Mouse (Mus musculus) lung, embryonic 16.5 days (tissue): ENCODE results near the gene Dock3. TPM values are rescaled to one million over a fixed set of nuclear protein-coding genes. Genes with fewer than 3 reads are reported as not detected.
"Not testable (repeated sequence)": the region's sequence is repeated elsewhere in the genome, so short reads cannot be mapped to it uniquely, and the experiment has no call there.

Source experiments
- ATAC-seq: fragments of 200-750 bp; cut with Nextera tagmentation; 2 replicates; pipeline ENCODE4 v1.8.0; 2017; ENCODE audit warnings: low read depth, mild to moderate bottlenecking, moderate library complexity
- H3K27ac ChIP-seq: fragments of 300-500 bp; sonication (generic); 2 replicates; pipeline ENCODE4 v1.5.1; 2014; ENCODE audit warnings: mild to moderate bottlenecking, control low read depth, low read length
- H3K27me3 ChIP-seq: fragments of 300-500 bp; sonication (generic); 2 replicates; pipeline ENCODE4 v1.6.1; 2014; ENCODE audit warnings: low read depth, low read length, mixed read lengths; ENCODE audit not compliant: control insufficient read depth, insufficient read depth
- H3K36me3 ChIP-seq: fragments of 300-500 bp; sonication (generic); 2 replicates; pipeline ENCODE4 v1.6.1; 2014; ENCODE audit warnings: low read length; ENCODE audit not compliant: control insufficient read depth, insufficient read depth
- H3K4me1 ChIP-seq: fragments of 300-500 bp; sonication (generic); replicated peaks from 2 replicates; pipeline ENCODE4 v1.6.1; 2014; ENCODE audit warnings: low read length, mixed read lengths; ENCODE audit not compliant: control insufficient read depth, insufficient read depth
- H3K4me2 ChIP-seq: fragments of 300-500 bp; sonication (generic); 2 replicates; pipeline ENCODE4 v1.6.1; 2014; ENCODE audit warnings: low read depth, low read length, control low read depth
- H3K4me3 ChIP-seq: fragments of 300-500 bp; sonication (generic); 2 replicates; pipeline ENCODE4 v1.5.1; 2014; ENCODE audit warnings: mild to moderate bottlenecking, low read length, control low read depth
- H3K9ac ChIP-seq: fragments of 300-500 bp; sonication (generic); 2 replicates; pipeline ENCODE4 v1.6.1; 2014; ENCODE audit warnings: low read length, control low read depth
- H3K9me3 ChIP-seq: fragments of 300-500 bp; sonication (generic); 2 replicates; pipeline ENCODE4 v1.6.1; 2016; ENCODE audit warnings: low read length; ENCODE audit not compliant: control insufficient read depth
- WGBS: fragments of 180-500 bp; shearing (Covaris S2); extraction: QIAGEN DNeasy Blood & Tissue Kit; methylation state at CpG from one replicate; pipeline ENCODE4 v1.1.7; 2014; 5-methylcytosine and 5-hydroxymethylcytosine counted together
- polyA plus RNA-seq: library from polyadenylated mRNA; unstranded; fragments of >200 nt; fragmentation: Nextera tagmentation; extraction: Ambion mirVana; gene quantifications from 2 replicates; pipeline ENCODE4 v1.2.1, GENCODE M21; 2015

Gene Dock3
- polyA plus RNA-seq, 1 experiment from 2014 or later = 0.19 TPM

- no peak overlapping the region for H3K4me2 ChIP-seq
- H3K36me3 ChIP-seq = no peaks in the 10 kb centered on the region
- no peaks in the 10 kb centered on the region for H3K9me3 ChIP-seq
- H3K4me3 ChIP-seq = no peak overlapping the region
- no peak overlapping the region for H3K27ac ChIP-seq
- ATAC-seq = no peak
- no peak overlapping the region for H3K9ac ChIP-seq
- WGBS = 66% methylated on average over 6 of the region's 6 CpGs
- H3K4me1 ChIP-seq = no peaks in the 10 kb centered on the region
- H3K27me3 ChIP-seq = no peaks in the 10 kb centered on the region
These were observed 17.4 kb upstream of the Dock3 start for GRCm38 (mm10) chr9:107249154-107249553.

GRCm38 (mm10) chr9:107246170-107246569 is 14.5 kb upstream of the Dock3 start:
- no peaks in the 10 kb centered on the region for H3K27me3 ChIP-seq
- no peaks in the 10 kb centered on the region for H3K36me3 ChIP-seq
- no peak overlapping the region for H3K9ac ChIP-seq
- no peak for ATAC-seq
- H3K27ac ChIP-seq = no peak overlapping the region
- no peaks in the 10 kb centered on the region for H3K4me1 ChIP-seq
- 58% methylated on average over 4 of the region's 4 CpGs for WGBS
- no peak overlapping the region for H3K4me3 ChIP-seq
- H3K4me2 ChIP-seq = no peak overlapping the region
- no peaks in the 10 kb centered on the region for H3K9me3 ChIP-seq

- H3K4me1 ChIP-seq = no peaks in the 10 kb centered on the region
- no peak overlapping the region for H3K4me3 ChIP-seq
- H3K9me3 ChIP-seq = no peaks in the 10 kb centered on the region
- no peak overlapping the region for H3K4me2 ChIP-seq
- no peak overlapping the region for H3K27ac ChIP-seq
- ATAC-seq = no peak
- 78% methylated on average over 4 of the region's 4 CpGs for WGBS
- no peak overlapping the region for H3K9ac ChIP-seq
- no peaks in the 10 kb centered on the region for H3K27me3 ChIP-seq
- H3K36me3 ChIP-seq = no peaks in the 10 kb centered on the region
These were observed 13.6 kb upstream of the Dock3 start for GRCm38 (mm10) chr9:107245311-107245710.

- H3K9ac ChIP-seq = no peak overlapping the region
- peaks cover 6% of the 10 kb centered on the region for H3K4me1 ChIP-seq
- peaks cover 65% of the 10 kb centered on the region for H3K27me3 ChIP-seq
- no peak for ATAC-seq
- no peak overlapping the region for H3K4me2 ChIP-seq
- no peaks in the 10 kb centered on the region for H3K9me3 ChIP-seq
- no peak overlapping the region for H3K4me3 ChIP-seq
- no peak overlapping the region for H3K27ac ChIP-seq
- 62% methylated on average over 5 of the region's 5 CpGs for whole genome bisulfite sequencing
- H3K36me3 ChIP-seq = no peaks in the 10 kb centered on the region
These were observed 4.4 kb upstream of the Dock3 start for GRCm38 (mm10) chr9:107236151-107236550.

GRCm38 (mm10) chr9:107235261-107235660 is 3.6 kb upstream of the Dock3 start:
- Histone ChIP-seq H3K4me3 (no peak overlapping the region), H3K9me3 (no peaks in the 10 kb centered on the region), H3K36me3 (no peaks in the 10 kb centered on the region), H3K9ac (no peak overlapping the region), H3K27me3 (peaks cover 69% of the 10 kb centered on the region), H3K27ac (no peak overlapping the region), H3K4me1 (peaks cover 7% of the 10 kb centered on the region), H3K4me2 (no peak overlapping the region)
- 39% methylated on average over 5 of the region's 5 CpGs for WGBS
- ATAC-seq = no peak

GRCm38 (mm10) chr9:107232140-107232539 is 431 bp upstream of the Dock3 start:
- WGBS = 18% methylated on average over 9 of the region's 9 CpGs
- Histone ChIP-seq H3K4me2 (peak overlapping the region; percentile 98), H3K27ac (no peak overlapping the region), H3K9me3 (no peaks in the 10 kb centered on the region), H3K27me3 (peaks cover 78% of the 10 kb centered on the region), H3K4me3 (peak overlapping the region; percentile 55), H3K36me3 (no peaks in the 10 kb centered on the region), H3K9ac (no peak overlapping the region; the same call in 1 of the 2 replicates), H3K4me1 (peaks cover 7% of the 10 kb centered on the region)
- no peak for ATAC-seq

- Histone ChIP-seq H3K27ac (no peak overlapping the region), H3K4me1 (peaks cover 7% of the 10 kb centered on the region), H3K9ac (peak overlapping the region; percentile 45; the same call in 1 of the 2 replicates), H3K36me3 (no peaks in the 10 kb centered on the region), H3K4me3 (peak overlapping the region; percentile 55), H3K9me3 (no peaks in the 10 kb centered on the region), H3K4me2 (peak overlapping the region; percentile 98), H3K27me3 (peaks cover 77% of the 10 kb centered on the region)
- WGBS = 5% methylated on average over 16 of the region's 50 CpGs
- ATAC-seq = peak; percentile 45; the same call in 1 of the 2 replicates
These were observed 644 bp downstream of the Dock3 start for GRCm38 (mm10) chr9:107230991-107231538.

GRCm38 (mm10) chr9:107224597-107224996 is 7.1 kb downstream of the Dock3 start:
- no peak overlapping the region for H3K27ac ChIP-seq
- 72% methylated on average over 1 of the region's 1 CpGs for WGBS
- no peak for ATAC-seq

GRCm38 (mm10) chr9:107174831-107175230 is 56.9 kb downstream of the Dock3 start:
- not testable (repeated sequence) for ATAC-seq, H3K4me3 ChIP-seq, H3K27ac ChIP-seq, H3K4me1 ChIP-seq, H3K9me3 ChIP-seq, H3K4me2 ChIP-seq, H3K9ac ChIP-seq, H3K27me3 ChIP-seq, H3K36me3 ChIP-seq
- 77% methylated on average over 1 of the region's 1 CpGs for WGBS

More at GRCm38 (mm10) chr9:107224597-107224996, 7.1 kb downstream of the Dock3 start:
- H3K4me1 ChIP-seq = no peaks in the 10 kb centered on the region
- H3K36me3 ChIP-seq = no peaks in the 10 kb centered on the region
- H3K4me2 ChIP-seq = no peak overlapping the region
- H3K9me3 ChIP-seq = no peaks in the 10 kb centered on the region
- no peak overlapping the region for H3K9ac ChIP-seq
- no peak overlapping the region for H3K4me3 ChIP-seq
- H3K27me3 ChIP-seq = peaks cover 23% of the 10 kb centered on the region

GRCm38 (mm10) chr9:107165792-107166191 is 65.9 kb downstream of the Dock3 start:
- Histone ChIP-seq H3K36me3 (no peaks in the 10 kb centered on the region), H3K27ac (no peak overlapping the region), H3K4me1 (no peaks in the 10 kb centered on the region), H3K4me2 (no peak overlapping the region), H3K4me3 (no peak overlapping the region), H3K27me3 (no peaks in the 10 kb centered on the region), H3K9ac (no peak overlapping the region), H3K9me3 (no peaks in the 10 kb centered on the region)
- ATAC-seq = no peak
- WGBS = 74% methylated on average over 4 of the region's 4 CpGs
